Mouse (Mus musculus) cerebellum, adult (tissue): Measurements from ENCODE around the gene Tmem234.
"Not testable (repeated sequence)": the region's sequence is repeated elsewhere in the genome, so short reads cannot be mapped to it uniquely, and the experiment has no call there.

ENCODE experiments used
- ATAC-seq: cut with Nextera tagmentation; 2 replicates; pipeline ENCODE4 v1.9.2; 2017; ENCODE audit warnings: mild to moderate bottlenecking, moderate library complexity, mixed read lengths; ENCODE audit not compliant: insufficient number of reproducible peaks, low FRiP score, low TSS enrichment

The Tmem234 gene

GRCm38 (mm10) chr4:129600233-129601158 lies at the start of gene Tmem234, which contains the start of gene Eif3i:
Gene Tmem234 (plus strand): TSS chr4:129600668.
Gene Eif3i (minus strand): TSS chr4:129600648.
- peak; percentile 90 for ATAC-seq

DNA sequence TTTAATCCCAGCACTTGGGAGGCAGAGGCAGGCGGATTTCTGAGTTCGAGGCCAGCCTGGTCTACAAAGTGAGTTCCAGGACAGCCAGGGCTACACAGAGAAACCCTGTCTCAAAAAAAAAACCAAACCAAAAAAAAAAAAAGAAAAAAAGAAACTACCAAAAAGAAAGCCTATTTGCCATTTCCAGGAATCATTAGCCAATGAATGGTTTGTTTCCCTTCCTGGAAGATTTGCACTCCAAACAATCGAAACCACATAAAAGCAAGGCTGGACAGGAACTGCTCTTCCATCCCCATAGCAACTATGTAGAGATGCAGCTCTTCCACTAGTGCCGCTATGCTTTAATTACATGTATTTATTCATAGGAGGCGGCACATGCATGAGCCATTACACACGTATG lies 46.0 kb upstream of the Tmem234 start:
- not testable (repeated sequence) for ATAC-seq

- 0 out of 2 replicates have a peak, but pooled peaks have one; percentile 15 for ATAC-seq
Measured at GRCm38 (mm10) chr4:129555421-129555861, 45.0 kb upstream of the Tmem234 start.

- 0 out of 2 replicates have a peak, but pooled peaks have one; percentile 20 for ATAC-seq
Measured at GRCm38 (mm10) chr4:129555862-129556531, 44.5 kb upstream of the Tmem234 start.

- ATAC-seq: 0 out of 2 replicates have a peak, but pooled peaks have one; percentile 31
Measured at GRCm38 (mm10) chr4:129556532-129557223, 43.8 kb upstream of the Tmem234 start.

DNA sequence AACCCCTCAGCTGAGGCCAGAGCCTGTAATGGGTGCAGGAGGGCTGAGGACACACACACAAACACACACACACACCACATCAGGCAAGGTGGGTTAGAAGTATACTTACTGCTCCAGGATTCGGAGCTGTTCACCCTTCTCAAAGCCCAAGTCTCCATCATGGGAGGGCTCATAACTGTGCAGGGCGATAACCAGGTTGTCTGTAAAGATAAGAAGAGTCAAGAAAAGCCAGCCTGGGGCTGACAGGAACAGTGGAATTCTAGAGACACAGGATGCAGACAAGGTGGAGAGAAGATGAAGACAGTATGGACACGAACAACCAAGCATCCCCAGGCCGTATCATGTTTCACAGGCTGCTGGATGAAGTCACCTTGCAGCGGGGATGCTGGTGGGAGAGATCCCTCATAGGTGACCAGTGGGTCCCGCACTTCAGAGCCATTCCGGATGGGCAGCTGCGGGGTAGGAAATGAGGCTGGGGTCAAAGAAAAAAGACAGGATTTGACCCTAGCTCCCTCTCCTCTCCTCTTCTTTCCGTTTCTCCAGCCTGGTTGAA lies 43.1 kb upstream of the Tmem234 start:
- no peak for ATAC-seq

DNA sequence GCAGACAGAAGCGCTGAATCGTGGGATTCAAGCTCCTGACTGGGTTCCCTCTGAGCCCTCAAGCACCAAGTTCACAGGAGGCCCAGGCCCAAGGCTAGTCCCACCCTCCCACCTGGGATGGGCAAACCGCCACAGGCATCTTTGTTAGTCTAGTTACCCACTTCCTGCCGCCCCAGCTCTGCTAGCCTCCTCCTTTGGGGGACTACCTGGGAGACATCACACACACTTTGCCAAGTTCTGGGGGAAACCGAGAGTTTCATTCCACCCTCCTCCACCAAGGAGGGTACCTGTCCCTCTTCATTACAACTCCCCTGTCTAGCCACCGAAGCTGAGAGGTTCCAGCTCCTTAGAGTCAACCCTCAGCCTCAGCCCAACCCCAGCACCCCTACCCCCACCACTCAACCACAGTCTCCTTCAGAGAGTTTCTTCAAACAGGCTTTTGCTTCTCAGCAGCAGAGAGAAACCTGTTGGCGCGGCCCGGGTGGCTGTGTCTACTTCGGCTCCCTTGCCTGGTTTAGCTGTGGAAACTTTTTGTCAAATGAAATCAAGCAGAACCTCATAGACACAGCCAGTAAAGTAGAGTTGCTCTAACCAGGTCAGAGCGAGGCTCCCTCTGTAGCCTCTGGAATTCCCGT lies 42.0 kb upstream of the Tmem234 start:
- no peak for ATAC-seq

DNA sequence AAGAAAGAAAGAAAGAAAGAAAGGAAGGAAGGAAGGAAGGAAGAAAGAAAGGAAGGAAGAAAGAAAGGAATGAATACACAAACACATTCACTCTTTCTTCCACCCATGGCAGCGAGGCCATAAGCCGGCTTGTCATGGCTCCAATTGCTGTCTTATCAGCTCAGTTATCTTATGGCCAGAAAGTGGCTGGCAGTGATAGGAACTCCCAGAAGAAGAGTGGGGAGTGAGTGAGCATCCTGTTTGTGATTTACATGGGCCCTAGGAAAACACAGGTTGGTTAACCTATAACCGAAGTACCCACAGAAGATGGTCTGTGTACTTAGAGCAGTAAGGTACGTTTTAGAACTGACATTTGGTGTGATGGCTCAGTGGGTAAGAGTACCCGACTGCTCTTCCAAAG lies 39.3 kb upstream of the Tmem234 start:
- ATAC-seq: no peak

- ATAC-seq: no peak
Measured at GRCm38 (mm10) chr4:129563718-129564117, 36.8 kb upstream of the Tmem234 start.

- ATAC-seq: no peak
Measured at GRCm38 (mm10) chr4:129565139-129565538, 35.3 kb upstream of the Tmem234 start.

DNA sequence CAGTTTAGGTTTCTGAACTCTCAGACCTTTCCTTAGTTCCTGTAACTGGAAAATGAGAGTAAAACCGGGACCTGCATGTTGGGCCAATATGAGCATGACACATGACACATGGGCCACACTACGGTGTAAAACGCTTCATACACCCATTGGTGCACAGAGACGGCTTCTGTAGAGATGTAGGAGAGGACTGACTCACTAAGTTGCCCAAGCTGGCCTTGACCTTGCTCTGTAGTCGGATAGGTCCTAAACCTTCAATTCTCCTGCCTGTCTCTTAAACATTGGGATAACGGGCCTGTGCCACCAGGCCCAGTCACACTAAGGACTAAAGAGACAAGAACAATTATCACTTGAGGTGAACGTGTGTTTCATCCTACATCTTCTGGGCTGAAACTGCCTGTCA lies 32.1 kb upstream of the Tmem234 start:
- no peak for ATAC-seq

DNA sequence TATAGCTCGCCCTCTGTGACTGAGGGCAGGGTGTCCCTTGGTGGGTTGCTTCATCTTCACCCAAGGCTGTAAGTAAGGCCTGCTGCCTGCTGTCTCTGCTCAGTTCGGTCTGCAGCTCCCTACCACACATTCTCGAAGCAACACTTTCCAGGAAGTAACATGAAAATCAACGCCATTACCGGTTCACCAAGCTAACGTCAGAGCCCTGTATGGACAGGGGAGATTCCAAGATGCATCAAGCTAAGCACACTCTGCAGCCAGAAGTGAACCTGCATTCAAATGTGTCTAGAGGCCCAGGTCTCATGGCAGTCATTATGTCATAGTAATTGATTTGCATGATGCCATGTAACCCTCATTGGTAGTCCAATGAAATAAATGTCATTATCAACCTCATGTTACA lies 30.4 kb upstream of the Tmem234 start:
- ATAC-seq: no peak

- ATAC-seq: no peak
Measured at GRCm38 (mm10) chr4:129571551-129572084, 28.9 kb upstream of the Tmem234 start.

DNA sequence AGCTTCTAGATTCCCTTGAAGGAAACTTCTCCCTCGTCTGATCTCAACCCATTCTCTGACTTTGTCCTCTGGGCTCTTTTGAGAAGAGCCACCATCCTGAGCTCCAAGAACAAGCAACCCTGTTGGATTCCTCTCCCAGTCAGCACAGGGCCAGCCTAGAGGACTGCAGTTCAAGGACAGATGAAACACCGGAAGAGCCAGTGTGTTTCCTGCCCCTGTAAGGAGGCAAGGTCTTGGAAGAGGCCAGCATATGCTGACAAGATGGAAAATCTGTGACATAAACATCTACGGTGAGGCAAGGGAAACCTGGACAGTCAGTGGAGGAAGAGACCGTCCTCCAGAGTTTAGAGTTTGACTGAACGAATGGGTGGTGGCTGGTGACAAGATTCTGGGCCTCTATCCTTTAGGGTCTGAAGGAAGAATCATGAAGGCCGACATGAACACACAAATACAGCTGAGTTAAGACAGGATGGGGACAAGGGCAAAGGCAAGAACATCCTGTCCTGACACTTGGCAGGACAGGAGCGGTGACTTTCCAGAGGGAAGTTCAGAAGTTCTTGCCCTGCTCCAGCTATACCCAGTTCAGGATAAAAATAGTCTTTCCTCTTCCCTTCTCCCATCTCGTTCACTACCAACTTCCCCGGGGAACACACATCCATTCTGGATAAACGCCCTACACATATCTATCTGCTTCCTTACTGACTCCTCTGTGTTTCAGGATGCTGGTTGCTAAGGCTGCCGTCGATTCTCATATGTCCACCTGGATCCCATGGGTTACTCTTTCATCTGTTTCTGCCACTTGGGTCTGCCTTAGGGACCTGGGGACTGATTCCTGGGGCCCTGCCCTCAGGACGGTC lies 28.0 kb upstream of the Tmem234 start:
- no peak for ATAC-seq

DNA sequence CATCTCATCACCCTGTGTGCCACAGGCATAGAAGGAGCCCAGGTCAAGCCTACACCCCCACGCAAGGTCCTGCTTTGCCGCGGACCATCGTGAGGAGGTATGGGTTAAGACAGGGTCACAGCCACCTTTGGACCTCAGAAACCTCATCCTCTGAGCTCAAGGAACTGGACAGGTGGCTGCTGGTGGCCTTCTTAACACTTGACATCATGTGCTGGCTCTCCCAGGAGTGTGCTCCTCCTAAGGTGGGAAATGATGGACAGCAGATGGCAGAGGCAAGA lies 27.4 kb upstream of the Tmem234 start:
- no peak for ATAC-seq

DNA sequence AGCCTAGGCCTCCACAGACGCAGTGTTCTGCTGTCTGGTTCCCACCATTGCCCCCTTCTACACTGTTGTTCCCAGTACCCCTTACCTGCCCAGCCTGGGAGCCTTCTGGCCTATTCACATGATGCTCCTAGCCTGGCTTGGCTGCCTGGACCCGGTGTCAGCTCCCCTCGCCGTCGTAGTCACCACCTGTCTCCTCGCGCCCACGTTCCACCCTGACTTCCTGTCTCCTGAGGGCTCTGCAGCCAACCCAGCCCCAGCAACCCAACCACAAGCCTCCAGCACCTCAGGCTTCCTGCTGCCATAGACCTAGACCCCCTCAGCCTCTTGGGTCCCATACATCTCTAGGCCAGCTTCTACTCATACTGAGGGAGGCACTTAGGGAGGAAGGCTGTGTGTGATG lies 27.0 kb upstream of the Tmem234 start, which contains the start of gene Lck:
Lck (minus strand) TSS at position 212 of the 400 bp plus-strand sequence.
- ATAC-seq: no peak

- no peak for ATAC-seq
Measured at GRCm38 (mm10) chr4:129575171-129575844, 25.2 kb upstream of the Tmem234 start.

DNA sequence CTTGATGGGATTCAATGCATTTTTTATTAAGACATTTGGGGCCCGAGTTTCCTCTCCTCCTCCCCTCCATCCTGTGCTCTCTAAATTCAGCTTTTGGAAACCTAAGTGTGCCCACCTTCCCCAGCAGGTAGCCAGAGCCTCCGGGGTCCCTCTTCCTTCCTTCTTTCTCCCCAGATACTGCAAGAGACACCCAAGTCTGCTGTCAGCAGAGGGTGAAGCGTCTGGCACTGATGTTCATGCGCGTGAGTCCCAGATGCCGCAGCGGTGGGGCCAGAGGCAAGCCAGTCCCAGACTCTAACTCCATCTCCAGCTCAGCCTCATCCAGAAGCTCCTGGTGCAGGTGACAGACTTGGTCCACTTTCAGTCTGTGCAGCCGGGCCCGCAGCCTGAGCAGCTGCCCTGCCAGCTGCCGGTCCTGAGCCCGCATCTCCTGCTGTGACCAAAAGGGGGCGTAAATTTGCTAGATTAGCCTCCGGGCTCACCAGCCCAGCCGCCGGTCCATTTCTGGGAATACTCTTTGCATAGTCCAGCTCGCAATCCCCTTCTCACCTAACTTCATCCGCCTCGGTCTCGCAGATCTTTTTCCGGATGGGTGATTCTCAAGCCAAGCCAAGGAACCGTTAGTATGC lies 23.5 kb upstream of the Tmem234 start:
- no peak for ATAC-seq
